Mouse (Mus musculus) right cerebral cortex, postnatal 25 days (tissue): ENCODE data around the gene Cdc42bpg.

ENCODE experiments used
- DNase-seq: peaks from one replicate; pipeline ENCODE4 v3.0.0; 2022

The Cdc42bpg gene

GRCm38 (mm10) chr19:6333761-6334595, 27.7 kb downstream of the Cdc42bpg start:
- DNase-seq, result no peak

- peak; percentile 96 for DNase-seq
Measured at GRCm38 (mm10) chr19:6334673-6335457, 28.6 kb downstream of the Cdc42bpg start, which contains the start of gene Men1. TSS of gene Men1 (plus strand) at chr19:6334979.

GRCm38 (mm10) chr19:6335458-6335827, 29.2 kb downstream of the Cdc42bpg start:
- no peak for DNase-seq

GRCm38 (mm10) chr19:6336920-6337319, 30.7 kb downstream of the Cdc42bpg start:
- DNase-seq, result no peak

GRCm38 (mm10) chr19:6338171-6338570, 31.9 kb downstream of the Cdc42bpg start:
- no peak for DNase-seq

GRCm38 (mm10) chr19:6338716-6339115, 32.5 kb downstream of the Cdc42bpg start:
- DNase-seq, result no peak

GRCm38 (mm10) chr19:6339191-6339590, 32.9 kb downstream of the Cdc42bpg start:
- DNase-seq, result no peak

- no peak for DNase-seq
Measured at GRCm38 (mm10) chr19:6339890-6340504, 33.7 kb downstream of the Cdc42bpg start.

GRCm38 (mm10) chr19:6340524-6341452, 34.5 kb downstream of the Cdc42bpg start, which contains the start of gene Map4k2:
TSS of gene Map4k2 (plus strand) at chr19:6341135.
- DNase-seq, result peak; percentile 80

- no peak for DNase-seq
Measured at GRCm38 (mm10) chr19:6341453-6342077, 35.3 kb downstream of the Cdc42bpg start.

- DNase-seq, result no peak
Measured at GRCm38 (mm10) chr19:6342276-6342933, 36.1 kb downstream of the Cdc42bpg start.

- no peak for DNase-seq
Measured at GRCm38 (mm10) chr19:6343066-6343925, 37.0 kb downstream of the Cdc42bpg start.

GRCm38 (mm10) chr19:6343996-6344395, 37.7 kb downstream of the Cdc42bpg start:
- no peak for DNase-seq

GRCm38 (mm10) chr19:6346023-6346422, 39.8 kb downstream of the Cdc42bpg start:
- no peak for DNase-seq

- no peak for DNase-seq
Measured at GRCm38 (mm10) chr19:6346661-6347060, 40.4 kb downstream of the Cdc42bpg start.

- no peak for DNase-seq
Measured at GRCm38 (mm10) chr19:6347615-6348014, 41.4 kb downstream of the Cdc42bpg start.

- DNase-seq, result no peak
Measured at GRCm38 (mm10) chr19:6348717-6349116, 42.5 kb downstream of the Cdc42bpg start.

GRCm38 (mm10) chr19:6349215-6349983, 43.1 kb downstream of the Cdc42bpg start:
- no peak for DNase-seq

GRCm38 (mm10) chr19:6351431-6352106, 45.3 kb downstream of the Cdc42bpg start:
- DNase-seq, result no peak
